Mouse (Mus musculus) frontal cortex, adult 2 months (tissue): Measurements from ENCODE around the gene Skap2. TPM values are rescaled to one million over a fixed set of nuclear protein-coding genes. Genes with fewer than 3 reads are reported as not detected.

Source experiments
- DNase-seq, 2 experiments: peaks; one replicate each; pipeline ENCODE4 v3.0.0; 2022; ENCODE audit warnings: low spot score in 1 of 2; ENCODE audit errors: extremely low spot score in 1 of 2
- polyA plus RNA-seq: library from polyadenylated mRNA; depleted of rRNA; stranded (reverse); fragments of >200 nt; gene quantifications from 2 replicates; pipeline ENCODE4 v1.2.3, GENCODE M21; 2012; rRNA removed

The Skap2 gene
- polyA plus RNA-seq: 8.8 and 12.8 TPM in 2 replicates

- DNase-seq: peak; percentile 98
Observed at GRCm38 (mm10) chr6:52012409-52013244, at the start of gene Skap2. TSS of gene Skap2 (minus strand) at chr6:52012549.

GRCm38 (mm10) chr6:52058899-52059448, 46.6 kb upstream of the Skap2 start:
- no peak for DNase-seq

GRCm38 (mm10) chr6:52058120-52058519, 45.8 kb upstream of the Skap2 start:
- DNase-seq: peak in 1 of 2 experiments; percentile 25

- no peak for DNase-seq
Observed at GRCm38 (mm10) chr6:52053567-52054561, 41.5 kb upstream of the Skap2 start.

GRCm38 (mm10) chr6:52050062-52050461, 37.7 kb upstream of the Skap2 start:
- no peak for DNase-seq

GRCm38 (mm10) chr6:52045517-52045916, 33.2 kb upstream of the Skap2 start:
- no peak for DNase-seq

- no peak for DNase-seq
Observed at GRCm38 (mm10) chr6:52036077-52036476, 23.7 kb upstream of the Skap2 start.

GRCm38 (mm10) chr6:52031181-52031580, 18.8 kb upstream of the Skap2 start:
- DNase-seq: no peak

- DNase-seq: no peak
Observed at GRCm38 (mm10) chr6:52028131-52028530, 15.8 kb upstream of the Skap2 start.

GRCm38 (mm10) chr6:52027181-52027580, 14.8 kb upstream of the Skap2 start:
- no peak for DNase-seq

GRCm38 (mm10) chr6:52026281-52026680, 13.9 kb upstream of the Skap2 start:
- DNase-seq: no peak

GRCm38 (mm10) chr6:52024730-52025129, 12.4 kb upstream of the Skap2 start:
- DNase-seq: no peak

- no peak for DNase-seq
Observed at GRCm38 (mm10) chr6:52022363-52022762, 10.0 kb upstream of the Skap2 start.

- no peak for DNase-seq
Observed at GRCm38 (mm10) chr6:52020276-52020675, 7.9 kb upstream of the Skap2 start.

- DNase-seq: no peak
Observed at GRCm38 (mm10) chr6:52013245-52013945, 1.0 kb upstream of the Skap2 start.

- DNase-seq: no peak
Observed at GRCm38 (mm10) chr6:52011559-52012408, 565 bp downstream of the Skap2 start.

GRCm38 (mm10) chr6:52009385-52009784, 3.0 kb downstream of the Skap2 start:
- no peak for DNase-seq

GRCm38 (mm10) chr6:52008757-52009156, 3.6 kb downstream of the Skap2 start:
- DNase-seq: no peak

GRCm38 (mm10) chr6:52006649-52007218, 5.6 kb downstream of the Skap2 start:
- no peak for DNase-seq
